Mouse (Mus musculus) ES-E14 (cell line): ENCODE measurements around the gene Prss45.

Experiments used
- CHD2 ChIP-seq: IDR thresholded peaks from 2 replicates; pipeline ENCODE4 v1.6.1; 2014; ENCODE audit warnings: mild to moderate bottlenecking, low read depth, low read length, inconsistent platforms
- HCFC1 ChIP-seq: IDR thresholded peaks from 2 replicates; pipeline ENCODE4 v1.6.1; 2012; ENCODE audit warnings: low read length, inconsistent platforms, borderline replicate concordance; ENCODE audit not compliant: insufficient read depth
- MAFK ChIP-seq: IDR thresholded peaks from 2 replicates; pipeline ENCODE4 v1.6.1; 2014; ENCODE audit warnings: mild to moderate bottlenecking, low read depth, low read length, inconsistent platforms; ENCODE audit not compliant: insufficient read depth

DNA sequence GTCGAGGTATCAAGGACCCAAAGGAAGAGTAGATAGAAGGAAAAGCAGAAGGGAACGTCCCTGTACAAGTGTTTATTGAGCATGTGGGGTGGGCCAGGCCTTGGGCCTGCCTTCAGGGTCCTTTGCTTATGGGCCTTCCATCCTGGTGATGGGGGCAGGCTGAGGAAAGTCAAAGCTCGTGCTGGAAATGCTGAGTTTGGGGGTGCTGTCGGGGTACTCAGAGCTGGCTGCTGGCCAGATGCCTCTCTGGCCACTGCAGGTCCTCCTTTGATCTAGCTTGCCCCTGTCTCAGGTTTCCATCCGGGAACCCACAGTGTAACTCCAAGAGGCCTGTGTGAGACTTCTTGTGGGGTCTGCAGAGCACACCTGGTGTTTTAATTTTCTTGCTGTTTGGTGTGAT, 24.1 kb downstream of the Prss45 start:
- no peak for TF ChIP-seq CHD2
- TF ChIP-seq MAFK: no peak
- no peak for TF ChIP-seq HCFC1
